21 mouse cellular contexts compared by ENCODE assay signal in genomic region chr9:122447568-122447967, GRCm38 (mm10).
DNase-seq lines count a peak whose midpoint lies in the region; ATAC-seq lines count a peak whose summit lies in the region.
"Had no signal": no experiment of that assay in that cellular context is flagged by ENCODE, and none has a peak within 500 bp of the region (broad histone marks: within the 10 kb centered on the region; RNA-seq: fewer than 3 reads in every experiment).

No protein-coding gene starts in this region.

- no peak overlapping the region for H3K9ac ChIP-seq in heart, embryonic 11.5 days (ENCODE audit: low read depth, low read length)

- H3K4me1 ChIP-seq in heart, embryonic 11.5 days (ENCODE audit: control insufficient read depth, insufficient read depth, low read length) = peaks cover 4% of the 10 kb centered on the region; the same call in 1 of the 2 replicates

- 78% methylated on average over 7 of the region's 7 CpGs for WGBS in heart, embryonic 11.5 days (ENCODE audit: insufficient replicate concordance)

- H3K27ac ChIP-seq in heart, embryonic 11.5 days (ENCODE audit: low read depth, low read length) = no peak overlapping the region

- ATAC-seq in heart, embryonic 11.5 days (replicated peaks; ENCODE audit: insufficient number of reproducible peaks, low FRiP score, low TSS enrichment) = no peak
- ATAC-seq: activated CD4-positive, CD25-positive, alpha-beta regulatory T cell, adult 4 months; CD4-positive, CD25-positive, alpha-beta regulatory T cell, adult 4 months; Patski had no signal

- H3K4me3 ChIP-seq in heart, embryonic 11.5 days (ENCODE audit: low read depth, low read length) = no peak overlapping the region

- no peaks in the 10 kb centered on the region for H3K27me3 ChIP-seq in heart, embryonic 11.5 days (ENCODE audit: control insufficient read depth, insufficient read depth, low read length)
- H3K27me3 ChIP-seq: CH12.LX, Patski had no signal

- H3K36me3 ChIP-seq in heart, embryonic 11.5 days (ENCODE audit: control insufficient read depth, insufficient read depth, low read length) = no peaks in the 10 kb centered on the region
- H3K36me3 ChIP-seq: G1E had no signal

- no peak overlapping the region for H3K4me2 ChIP-seq in heart, embryonic 11.5 days

- H3K9me3 ChIP-seq in heart, embryonic 11.5 days (replicated peaks; ENCODE audit: control insufficient read depth, low read length) = no peaks in the 10 kb centered on the region
- H3K9me3 ChIP-seq: G1E had no signal

- DNase-seq in cerebellum, postnatal 10 days = peak; percentile 70 to 72
- no peak for DNase-seq in cerebellum, postnatal 4 days (ENCODE audit: low spot score in 2 of 2)
- DNase-seq in cerebellum, postnatal 14 days = peak; percentile 59 to 67
- no peak for DNase-seq in cerebellum, adult 18-20 months
- peak; percentile 71 for DNase-seq in heart, adult 11 months
- DNase-seq: adrenal gland, adult 2 months; adrenal gland, adult 8-10 months; adrenal gland, postnatal 10 days; adrenal gland, postnatal 14 days; adrenal gland, postnatal 25 days; adrenal gland, postnatal 36 days; B cell, adult 2 months; cerebellum, adult 11 months; cerebellum, adult 11-12 months; cerebellum, adult 2 months had no signal

Comparison
In these comparisons a context has a peak if more than half of its experiments do, and no peak if none do; other contexts are left out.
1. DNase-seq: peak in cerebellum, postnatal 10 days (2 of 2), cerebellum, postnatal 14 days (2 of 2) and heart, adult 11 months (single experiment); none in cerebellum, postnatal 4 days (0 of 2) and cerebellum, adult 18-20 months (0 of 2).